Mouse (Mus musculus) erythroblast, embryonic 14.5 days (primary cell): Measurements from ENCODE around the gene Lrrc4c.

Experiments used
- GATA1 ChIP-seq: IDR thresholded peaks from 2 replicates; pipeline ENCODE4 v1.6.1; 2012; ENCODE audit warnings: low read length, inconsistent platforms, mixed read lengths
- TAL1 ChIP-seq: IDR thresholded peaks from 3 replicates; pipeline ENCODE4 v1.6.1; 2012; ENCODE audit warnings: low read length, inconsistent platforms, mixed read lengths

DNA sequence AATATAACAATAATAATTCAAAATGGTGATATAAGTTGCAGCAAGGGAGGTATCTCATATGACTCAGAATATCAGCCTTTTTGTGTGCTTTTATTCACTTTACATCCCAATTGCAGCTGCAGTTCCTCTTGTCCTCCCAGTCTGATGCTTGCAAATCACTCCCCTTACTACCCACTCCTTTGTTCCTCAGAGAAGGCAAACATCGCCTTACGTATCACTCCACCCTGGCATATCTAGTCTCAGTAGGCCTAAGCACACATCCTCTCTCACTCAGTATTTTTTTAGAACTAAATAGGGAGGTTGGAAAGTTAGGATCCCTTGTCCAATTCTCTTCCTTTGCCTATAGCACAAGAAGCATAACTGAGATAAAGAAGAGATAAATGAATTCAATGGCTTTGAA is 1117.6 kb downstream of the Lrrc4c start:
- TF ChIP-seq TAL1 (no peak), GATA1 (no peak)
